Mouse (Mus musculus): ENCODE results near the gene Ppp4r3a. TPM values are rescaled to one million over a fixed set of nuclear protein-coding genes. Genes with fewer than 3 reads are reported as not detected.
"Not testable (repeated sequence)": the region's sequence is repeated elsewhere in the genome, so short reads cannot be mapped to it uniquely, and the experiment has no call there.

Gene Ppp4r3a
- total RNA-seq, 2 experiments from 2014 or later, result 51.8 to 52.1 TPM

DNA sequence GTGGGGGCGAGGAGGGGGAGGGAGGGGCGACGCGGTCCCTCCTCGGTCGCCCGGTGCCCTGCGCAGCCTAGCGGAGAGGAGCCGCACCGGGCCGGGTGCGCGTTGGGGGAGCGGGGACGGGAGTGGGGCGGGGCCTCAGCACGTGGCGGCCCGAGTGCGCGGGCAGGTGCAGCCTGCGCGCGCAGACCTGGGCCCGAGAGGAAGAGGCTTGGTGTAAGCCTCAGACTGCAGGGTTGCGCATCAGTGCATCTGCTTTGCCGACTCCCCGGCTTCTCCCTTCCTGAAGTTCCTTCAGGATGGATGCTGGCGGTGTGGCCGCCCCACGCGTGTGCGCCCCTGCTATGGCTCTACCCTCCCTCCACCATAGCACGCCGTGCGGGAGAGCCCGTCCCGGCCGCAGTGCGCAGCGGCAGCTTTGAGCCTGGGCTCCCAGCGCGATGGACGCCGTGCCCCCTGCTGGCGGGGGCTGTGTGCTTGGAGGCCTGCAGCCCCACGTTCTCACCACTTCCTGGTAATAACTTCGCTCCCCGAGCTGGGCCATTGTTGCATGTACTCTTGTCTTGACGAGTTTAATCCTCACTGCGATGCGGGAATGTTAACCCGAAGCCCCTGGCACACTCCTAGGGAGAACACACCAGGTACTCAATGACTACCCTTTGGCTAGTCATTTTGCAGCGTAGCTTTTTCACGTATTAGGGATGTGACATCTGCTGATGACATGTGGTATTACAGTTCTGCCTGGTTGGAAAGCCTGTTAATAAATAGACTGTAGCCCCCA, 54.4 kb downstream of the Ppp4r3a start, which contains the start of gene Ccdc88c:
Ccdc88c (minus strand) TSS at position 103 of the 778 bp plus-strand sequence.
- peak; percentile 81 to 89 for DNase-seq

DNA sequence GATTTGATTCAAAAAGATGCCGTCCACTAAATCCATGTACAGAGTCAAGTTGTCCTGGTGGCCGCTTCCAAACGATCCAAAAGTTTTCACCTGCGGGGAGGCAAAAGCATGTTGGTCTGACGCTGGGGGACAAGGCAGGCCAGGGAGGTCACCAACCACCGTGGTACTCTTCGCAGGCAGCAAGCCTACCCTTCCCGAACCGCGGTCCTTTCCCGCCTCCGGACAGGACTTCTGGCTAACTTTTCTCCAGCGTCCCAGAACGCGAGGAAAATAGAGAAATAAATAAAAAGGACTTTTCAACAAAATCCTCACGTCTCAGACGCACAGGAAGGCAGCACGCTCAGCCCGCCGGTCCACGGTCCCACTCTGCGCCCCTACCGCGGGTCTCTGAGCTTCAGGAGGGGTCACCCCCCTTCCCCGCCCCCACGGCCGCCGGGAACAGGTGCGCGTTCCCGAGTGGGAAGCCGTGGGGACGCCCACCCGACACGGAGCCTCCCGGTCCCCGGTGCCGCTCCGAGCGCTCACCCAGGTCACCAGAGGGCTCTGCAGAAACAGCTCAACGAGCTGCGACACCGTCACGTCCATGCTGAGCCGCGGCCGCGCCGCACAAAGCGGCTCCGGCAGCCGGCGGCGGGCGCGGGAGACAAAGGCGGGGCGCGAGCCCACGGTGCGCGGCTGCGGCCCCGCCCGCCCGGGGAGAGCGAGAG, 55.1 kb downstream of the Ppp4r3a start:
- DNase-seq, result no peak

DNA sequence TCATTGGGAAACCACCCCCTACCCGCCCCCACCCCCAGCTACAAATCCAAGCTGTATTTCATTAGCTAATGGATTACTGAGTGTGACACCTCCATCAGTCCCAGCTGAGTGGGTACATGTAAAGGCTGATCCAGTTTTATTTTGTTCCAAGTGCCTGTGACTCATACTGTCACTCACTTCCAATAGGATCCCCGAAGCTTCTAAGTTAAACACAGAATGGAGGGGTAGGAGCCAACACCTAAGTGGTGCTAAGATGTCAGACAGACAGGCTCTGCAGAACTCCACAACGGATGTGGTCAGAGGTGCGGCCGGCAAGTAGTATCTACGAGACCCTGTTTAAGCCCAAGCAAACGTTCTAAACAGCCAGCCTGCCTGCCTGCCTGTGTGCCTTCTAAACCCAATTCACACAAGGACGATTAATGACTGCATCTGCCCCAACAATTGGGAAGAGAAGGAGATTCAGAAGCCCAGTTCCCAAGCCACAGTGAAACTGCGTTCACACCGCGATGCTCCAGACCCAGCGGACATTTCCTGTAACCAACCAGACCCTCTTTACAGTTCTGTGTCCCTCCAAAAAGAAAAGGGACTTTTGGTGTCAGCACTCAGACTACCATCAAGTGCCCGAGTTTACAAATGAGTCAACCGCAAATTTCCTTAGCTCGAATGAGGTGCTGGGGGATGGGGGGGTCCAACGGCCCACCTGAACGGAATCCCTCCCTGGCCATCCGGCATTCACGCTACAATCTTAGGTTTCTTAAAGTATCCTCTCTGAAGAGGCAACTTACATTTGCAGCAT, 55.9 kb downstream of the Ppp4r3a start:
- DNase-seq, result no peak

DNA sequence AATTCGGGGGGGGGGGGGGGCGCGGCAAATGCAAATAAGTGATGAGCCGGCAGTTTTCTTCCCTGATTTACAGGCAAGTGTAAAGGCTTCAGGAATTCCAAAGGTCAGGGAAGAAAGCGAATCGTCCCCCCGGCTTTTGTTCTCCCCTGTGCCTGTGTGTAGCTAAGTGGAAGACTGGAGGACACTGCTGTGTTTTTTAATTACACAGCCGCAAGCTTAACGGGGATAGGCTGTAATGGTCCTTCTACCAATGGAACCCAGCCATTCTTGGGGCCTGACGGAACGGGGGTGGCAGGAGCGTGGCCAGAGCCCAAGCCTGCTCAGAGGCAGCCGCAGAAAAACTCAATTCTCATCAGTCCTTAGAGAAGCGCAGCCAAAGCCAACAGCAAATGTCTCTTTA, 56.6 kb downstream of the Ppp4r3a start:
- no peak for DNase-seq

DNA sequence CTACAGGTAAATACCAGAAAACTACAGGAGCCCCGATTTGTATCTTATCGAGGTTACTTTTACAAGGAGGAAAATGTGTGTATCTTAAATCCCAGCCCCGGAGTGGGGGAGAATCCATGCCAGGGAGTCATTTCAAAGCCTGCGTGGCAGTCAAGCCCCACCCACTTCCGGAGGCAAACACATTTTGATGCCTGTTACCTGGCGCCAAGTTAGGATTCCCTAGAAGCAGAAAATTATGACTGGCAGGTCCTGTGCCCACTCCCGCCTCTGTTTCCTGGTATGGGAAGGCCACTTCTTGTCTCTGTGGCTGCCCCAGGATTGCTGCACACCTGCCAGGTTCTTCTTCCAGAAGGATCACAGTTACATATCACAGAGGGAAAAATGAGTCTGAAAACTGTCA, 57.0 kb downstream of the Ppp4r3a start:
- DNase-seq, result no peak

DNA sequence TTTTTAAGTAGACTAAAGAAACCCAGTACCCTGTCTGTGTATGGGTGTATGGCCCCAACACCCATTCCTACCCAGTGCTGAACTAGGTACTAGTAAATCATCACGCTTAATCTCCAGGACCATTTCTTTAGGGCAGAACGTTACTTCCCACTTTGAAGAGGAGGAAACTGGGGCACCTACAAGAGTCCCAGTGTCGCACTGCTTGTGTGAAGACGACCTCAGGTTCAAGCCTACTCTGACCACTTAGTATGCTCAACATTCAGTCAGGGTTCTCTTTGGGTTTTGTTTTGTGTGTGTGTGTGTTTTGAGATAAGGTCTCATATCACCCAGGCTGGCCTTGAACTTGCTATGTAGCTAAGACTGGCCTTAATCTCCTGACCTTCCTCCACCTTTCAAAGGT, 57.5 kb downstream of the Ppp4r3a start:
- no peak for DNase-seq

DNA sequence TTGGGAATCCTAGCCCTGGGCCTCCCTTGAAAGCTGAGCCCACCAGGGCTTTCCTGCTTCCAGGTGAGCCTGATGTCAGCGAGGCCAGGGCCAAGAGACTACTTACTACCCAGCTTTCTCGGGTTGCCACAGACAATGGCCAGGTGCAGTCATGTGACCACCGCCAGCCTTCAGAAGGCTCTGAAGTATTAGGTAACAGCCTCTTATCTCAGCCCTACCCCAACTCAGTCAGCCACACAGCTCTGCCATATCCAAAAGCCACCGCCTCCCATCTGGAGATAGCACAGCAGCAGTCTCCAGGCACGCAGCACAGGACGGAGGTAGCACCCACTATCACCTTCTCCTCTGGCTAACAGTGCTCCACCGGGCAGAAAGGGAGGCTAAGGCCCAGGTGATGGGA, 58.1 kb downstream of the Ppp4r3a start:
- no peak for DNase-seq

DNA sequence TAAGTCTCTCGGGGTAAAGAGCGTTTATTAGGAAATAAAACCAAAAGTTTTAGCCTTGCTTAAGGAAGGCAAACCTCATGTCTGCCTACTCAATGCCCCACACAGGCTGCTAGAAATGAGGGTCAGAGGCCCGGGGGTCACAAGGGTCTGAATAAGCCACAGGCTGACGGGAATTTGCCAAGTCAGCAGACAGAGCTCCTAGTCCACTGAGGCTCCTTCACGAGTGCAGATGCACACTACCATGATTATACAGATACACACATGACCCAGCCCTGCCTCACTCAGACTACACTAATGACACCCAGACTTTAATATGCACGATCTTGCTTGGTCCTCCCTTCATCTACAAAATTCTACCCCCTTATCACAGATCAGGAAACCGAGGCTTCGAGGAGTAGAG, 58.7 kb downstream of the Ppp4r3a start:
- DNase-seq, result no peak

DNA sequence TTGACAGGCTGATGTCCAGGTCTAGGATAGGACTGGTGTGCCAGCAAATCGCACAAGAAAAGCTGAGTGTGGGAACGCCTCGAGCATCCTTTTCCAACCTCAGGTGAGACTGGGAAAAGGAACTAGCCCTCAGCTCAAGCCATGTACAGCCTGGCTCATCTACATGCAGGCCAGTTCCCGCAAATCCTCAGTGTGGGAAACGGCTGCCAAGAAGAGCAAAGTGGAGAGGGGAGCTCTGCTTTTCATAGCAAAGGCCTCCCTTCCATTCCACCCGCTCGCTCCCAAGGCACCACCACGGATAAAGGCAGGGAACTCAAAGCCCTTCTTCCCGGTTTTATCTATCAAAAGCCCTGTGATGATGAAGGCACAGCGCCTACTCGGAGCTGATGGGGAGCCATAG, 60.4 kb downstream of the Ppp4r3a start:
- DNase-seq, result no peak

DNA sequence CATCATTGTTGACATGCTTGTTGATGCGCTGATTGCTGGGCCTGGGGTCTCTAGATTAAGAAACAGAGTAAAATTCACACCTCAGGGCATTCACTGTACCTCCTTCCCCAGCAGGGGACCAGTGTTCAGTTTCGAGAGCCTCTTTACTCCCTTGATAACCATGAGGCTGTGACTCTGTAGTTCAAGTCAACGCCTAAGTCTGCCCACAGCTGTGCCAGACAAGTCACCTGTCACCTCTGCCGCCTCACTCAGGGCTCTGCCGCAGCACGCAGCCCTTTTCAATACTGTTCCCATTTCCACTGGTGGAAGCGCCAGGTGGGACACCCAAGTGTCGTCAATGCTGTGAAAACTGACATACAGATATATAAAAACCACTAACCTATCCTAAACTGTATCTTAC, 61.1 kb downstream of the Ppp4r3a start:
- no peak for DNase-seq

DNA sequence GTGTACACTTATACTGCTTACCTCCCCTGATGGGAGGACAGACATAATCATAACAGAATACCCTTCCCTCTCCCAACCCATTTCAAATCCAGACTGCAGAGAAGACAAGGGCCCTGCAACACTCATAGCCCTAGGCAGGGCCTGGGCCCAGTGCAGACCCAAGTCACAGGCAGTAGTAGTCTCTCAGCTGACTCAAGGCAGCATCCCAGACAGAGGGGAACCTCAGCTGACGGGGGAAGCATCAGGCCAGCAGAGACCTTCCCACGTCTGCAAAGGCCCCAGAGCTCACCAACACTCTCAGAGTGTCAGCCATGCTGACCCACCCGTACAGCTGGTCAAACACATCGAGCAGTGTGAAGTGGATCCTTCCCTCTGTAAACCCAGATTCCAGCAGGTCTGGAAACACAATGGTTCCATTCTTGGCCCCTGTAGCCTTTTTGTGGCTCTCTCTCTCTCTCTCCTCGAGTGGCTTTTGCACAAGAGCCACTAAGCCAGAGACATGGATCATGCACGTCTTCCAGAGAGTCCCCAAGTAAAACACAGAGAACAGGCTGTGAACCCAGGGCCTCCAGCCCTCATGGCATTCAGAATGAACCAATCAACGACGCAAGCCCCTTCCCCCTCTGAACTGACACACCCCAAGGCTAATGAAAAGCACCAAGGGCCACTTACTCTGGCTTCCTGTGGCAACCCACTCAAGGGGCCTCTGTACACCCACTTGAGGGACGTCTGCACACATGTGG, 61.8 kb downstream of the Ppp4r3a start:
- no peak for DNase-seq

DNA sequence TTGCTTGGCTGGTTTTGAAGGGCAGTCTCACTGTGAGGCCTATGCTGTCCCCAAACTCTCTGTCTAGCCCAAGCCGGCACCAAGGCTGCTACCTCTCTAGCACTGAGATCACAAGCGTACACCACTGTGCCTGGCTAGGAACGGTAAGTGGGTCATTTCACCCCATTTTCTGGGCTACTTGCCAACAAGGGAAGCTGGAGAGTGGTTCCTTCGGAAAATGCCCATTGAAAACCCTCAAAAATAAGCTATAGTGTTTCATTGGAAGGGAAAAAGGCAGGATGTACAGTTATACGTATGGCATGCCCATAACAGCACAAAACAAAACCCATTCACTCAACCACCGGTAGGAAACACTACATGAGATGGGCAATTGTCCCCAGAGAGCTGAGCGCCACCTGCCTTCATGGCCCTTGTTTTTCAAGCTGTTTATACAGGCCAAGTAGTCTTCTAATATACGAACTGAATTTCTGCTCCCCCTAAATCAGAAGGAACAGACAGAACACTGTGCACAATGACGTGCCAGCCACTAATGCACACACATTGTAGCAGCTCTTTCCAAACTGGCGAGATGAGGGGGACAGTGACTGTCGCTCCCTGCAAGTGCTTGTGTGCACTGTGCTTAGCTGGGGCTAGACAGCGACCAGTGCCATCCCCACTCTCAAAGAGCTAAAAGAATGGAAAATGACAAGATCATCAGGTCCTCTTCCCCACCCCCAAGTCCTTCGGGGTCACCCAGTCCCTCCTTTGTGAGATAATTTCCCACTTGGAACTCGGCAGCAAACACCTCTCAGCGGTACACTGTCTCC, 63.1 kb downstream of the Ppp4r3a start:
- DNase-seq, result no peak

DNA sequence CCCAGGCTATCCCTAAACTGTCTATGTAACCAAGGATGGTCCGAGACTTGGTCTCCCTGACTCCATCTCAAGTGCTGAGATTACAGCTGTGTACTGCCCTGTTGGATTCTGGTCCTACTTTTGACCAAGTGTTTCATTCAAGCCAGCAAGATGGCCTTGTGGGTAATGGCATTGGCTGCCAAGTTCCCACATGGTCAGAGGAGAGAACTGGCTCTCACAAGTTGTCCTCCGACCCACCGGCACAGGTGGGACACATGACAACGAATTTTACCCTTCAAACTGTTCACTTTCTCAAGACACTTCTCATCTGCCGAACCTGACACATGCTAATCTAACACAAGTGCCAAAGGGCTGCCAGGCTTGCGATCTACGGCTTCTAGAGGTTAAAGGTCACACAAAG, 64.1 kb downstream of the Ppp4r3a start:
- no peak for DNase-seq

DNA sequence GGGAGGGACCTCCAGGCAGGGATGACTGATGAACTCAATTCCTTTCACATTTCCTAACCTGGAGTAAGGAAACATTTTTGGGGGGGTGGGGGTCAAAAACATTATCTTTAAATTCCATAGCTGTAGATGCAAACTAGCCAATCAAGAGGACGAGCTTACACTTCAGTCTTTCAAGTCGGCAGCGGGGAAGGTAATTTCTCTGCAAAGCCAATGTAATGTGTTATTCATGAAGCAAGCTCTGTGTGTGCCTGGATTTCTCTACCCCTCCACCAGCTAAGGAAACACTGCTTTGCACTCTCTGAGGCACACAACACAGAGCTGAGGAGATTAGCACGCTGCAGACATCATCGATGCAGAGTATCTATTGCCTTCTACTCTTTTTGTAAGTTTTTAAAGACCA, 64.5 kb downstream of the Ppp4r3a start:
- DNase-seq, result no peak

DNA sequence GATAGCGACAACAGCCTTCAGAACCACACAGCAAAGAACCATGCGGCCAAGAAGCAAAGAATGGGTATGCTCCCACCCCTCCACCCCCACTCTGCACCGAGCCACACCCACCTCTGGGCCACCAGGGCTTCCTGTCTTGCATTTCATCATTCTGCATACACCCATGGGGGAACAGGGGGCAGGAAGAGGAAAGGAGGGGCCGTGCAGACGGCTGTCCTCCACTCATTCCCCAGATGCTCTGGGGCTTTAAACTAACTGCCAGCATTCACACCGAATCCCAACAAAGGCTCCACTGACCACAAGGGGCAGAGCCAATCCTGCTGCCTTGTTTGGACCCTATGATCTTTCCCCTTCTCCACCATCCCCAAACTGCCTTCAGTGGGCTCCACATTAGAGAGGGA, 65.5 kb downstream of the Ppp4r3a start:
- peak in 1 of 2 experiments; percentile 43 for DNase-seq

DNA sequence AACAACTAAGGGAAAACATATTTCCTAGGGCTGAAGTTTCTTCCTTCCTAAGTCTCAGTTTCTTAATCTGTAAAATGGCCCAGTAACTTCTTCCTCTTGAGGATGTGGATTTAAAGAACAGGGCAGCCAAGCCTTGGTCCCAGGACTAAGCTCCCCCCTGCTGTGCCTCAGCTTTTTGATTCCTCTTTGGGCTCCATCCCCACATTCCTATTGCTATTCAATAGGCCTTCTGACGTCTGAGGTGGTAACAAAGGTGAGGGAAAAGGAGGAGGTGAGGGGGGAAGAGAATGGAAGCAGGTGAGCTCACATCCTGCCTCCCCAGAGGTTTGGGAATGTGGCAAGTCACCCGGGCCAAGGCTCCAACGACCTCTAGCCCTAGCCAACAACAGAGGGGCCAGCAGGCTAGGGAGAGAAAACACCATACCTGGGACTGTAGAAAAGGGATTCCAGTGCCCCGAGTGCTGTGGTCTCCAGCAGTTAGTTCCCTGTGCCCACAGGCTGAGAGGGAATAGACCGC, 67.0 kb downstream of the Ppp4r3a start:
- no peak for DNase-seq

DNA sequence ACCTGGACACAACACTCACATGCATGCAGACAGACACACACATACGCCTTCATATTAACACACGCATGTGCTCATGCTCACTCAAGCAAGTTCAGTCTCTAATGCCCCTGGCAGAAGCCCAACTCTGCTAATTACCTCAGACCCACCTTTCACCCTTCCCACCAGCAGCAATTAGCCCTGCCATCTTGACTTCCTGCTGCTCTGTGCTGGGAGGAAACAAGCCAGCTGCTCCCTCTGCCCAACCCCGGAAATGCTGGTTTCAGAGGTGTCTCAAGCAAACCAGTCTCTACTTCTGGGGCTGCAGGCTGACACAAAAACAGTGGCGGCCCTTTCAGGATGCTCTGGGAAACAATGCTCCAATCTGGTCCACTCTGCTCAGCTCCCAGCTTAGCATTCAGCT, 67.6 kb downstream of the Ppp4r3a start:
- peak in 1 of 2 experiments; percentile 33 for DNase-seq

DNA sequence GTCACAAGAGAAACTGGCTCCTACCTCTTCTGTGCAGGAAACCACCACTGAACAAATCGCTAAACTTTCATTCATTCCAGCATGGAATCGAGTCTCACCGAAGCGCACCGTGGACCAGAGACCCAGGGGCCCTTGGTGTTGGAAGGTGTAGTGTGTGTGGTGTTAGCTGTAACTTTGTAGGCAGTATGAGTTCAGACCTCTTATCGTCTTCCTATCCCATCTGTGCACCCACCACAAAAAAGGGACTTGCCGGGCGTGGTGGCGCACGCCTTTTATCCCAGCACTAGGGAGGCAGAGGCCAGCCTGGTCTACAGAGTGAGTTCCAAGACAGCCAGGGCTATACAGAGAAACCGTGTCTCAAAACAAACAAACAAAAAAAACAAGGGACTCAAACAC, 68.3 kb downstream of the Ppp4r3a start:
- no peak for DNase-seq

DNA sequence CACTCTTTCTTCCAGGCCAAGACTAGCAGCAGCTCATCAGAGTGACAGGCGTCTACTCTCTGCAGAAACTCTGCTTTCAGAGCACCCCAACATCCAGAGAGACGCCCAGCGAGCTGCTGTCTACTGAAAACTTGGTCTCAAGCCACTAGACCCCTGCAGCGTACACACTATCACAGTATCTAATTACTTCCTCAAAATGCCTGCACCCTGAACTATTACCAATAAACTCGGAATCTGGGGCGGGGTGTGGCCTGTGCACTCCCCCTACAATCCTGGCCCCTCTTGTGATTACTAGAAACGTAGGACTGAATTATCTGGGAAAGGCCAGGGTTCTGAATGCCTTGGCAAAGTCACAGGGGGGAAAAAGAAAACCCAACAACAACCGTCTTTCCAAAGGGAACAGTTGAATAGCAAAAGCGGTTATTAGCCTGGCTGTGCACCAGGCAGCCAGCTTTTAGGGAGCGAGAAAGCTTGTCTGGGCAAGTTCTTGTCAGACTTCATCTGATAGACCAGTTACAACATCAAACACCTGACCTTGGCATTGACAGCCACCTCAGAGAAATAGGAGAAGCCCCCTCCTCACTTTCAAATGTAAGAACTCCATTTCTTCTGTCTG, 68.8 kb downstream of the Ppp4r3a start:
- DNase-seq, result no peak

DNA sequence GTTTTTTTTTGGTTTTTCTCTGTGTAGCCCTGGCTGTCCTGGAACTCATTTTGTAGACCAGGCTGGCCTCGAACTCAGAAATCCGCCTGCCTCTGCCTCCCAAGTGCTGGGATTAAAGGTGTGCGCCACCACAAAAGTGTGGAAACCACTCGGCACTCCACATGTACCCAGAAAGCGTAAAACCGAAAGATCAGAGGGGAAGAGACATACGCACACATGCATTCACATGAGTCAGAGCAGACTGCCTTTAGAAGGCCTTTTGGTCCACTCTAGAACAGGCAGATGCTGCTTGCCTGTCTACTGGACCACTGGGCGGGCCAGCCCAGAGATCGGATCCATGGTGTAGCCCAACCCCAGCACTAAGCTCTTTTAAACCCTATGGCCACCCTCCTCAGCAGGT, 69.8 kb downstream of the Ppp4r3a start:
- not testable (repeated sequence) for DNase-seq

Data from adrenal gland, postnatal 36 days (tissue).